Mouse (Mus musculus) stomach, postnatal 0 days (tissue): ENCODE results near the gene U2af1l4. TPM values are rescaled to one million over a fixed set of nuclear protein-coding genes. Genes with fewer than 3 reads are reported as not detected.

ENCODE experiments used
- ATAC-seq: fragments of 200-750 bp; cut with Nextera tagmentation; 2 replicates; pipeline ENCODE4 v1.8.0; 2017; ENCODE audit not compliant: low FRiP score, low TSS enrichment
- DNase-seq: peaks from one replicate; pipeline ENCODE4 v3.0.0-alpha.2; 2016; ENCODE audit warnings: low spot score
- H3K27ac ChIP-seq: fragments of 300-500 bp; sonication (generic); replicated peaks from 2 replicates; pipeline ENCODE4 v1.5.1; 2014; ENCODE audit warnings: mild to moderate bottlenecking, control low read depth
- H3K27me3 ChIP-seq: fragments of 300-500 bp; sonication (generic); 2 replicates; pipeline ENCODE4 v1.6.1; 2014; ENCODE audit warnings: low read length; ENCODE audit not compliant: control insufficient read depth, insufficient read depth
- H3K36me3 ChIP-seq: fragments of 300-500 bp; sonication (generic); 2 replicates; pipeline ENCODE4 v1.6.1; 2014; ENCODE audit warnings: low read length, mixed read lengths; ENCODE audit not compliant: control insufficient read depth, insufficient read depth
- H3K4me1 ChIP-seq: fragments of 300-500 bp; sonication (generic); replicated peaks from 2 replicates; pipeline ENCODE4 v1.6.1; 2014; ENCODE audit warnings: antibody characterized with exemption; ENCODE audit not compliant: control insufficient read depth, insufficient read depth
- H3K4me2 ChIP-seq: fragments of 300-500 bp; sonication (generic); replicated peaks from 2 replicates; pipeline ENCODE4 v1.6.1; 2014; ENCODE audit warnings: low read depth, mild to moderate bottlenecking, control low read depth, moderate library complexity
- H3K4me3 ChIP-seq: fragments of 300-500 bp; sonication (generic); 2 replicates; pipeline ENCODE4 v1.5.1; 2014; ENCODE audit warnings: low read depth, low read length, control low read depth
- H3K9ac ChIP-seq: fragments of 300-500 bp; sonication (generic); 2 replicates; pipeline ENCODE4 v1.6.1; 2014; ENCODE audit warnings: mild to moderate bottlenecking, low read length, control low read depth, mixed read lengths
- H3K9me3 ChIP-seq: fragments of 300-500 bp; sonication (generic); 2 replicates; pipeline ENCODE4 v1.6.1; 2016; ENCODE audit warnings: low read length; ENCODE audit not compliant: control insufficient read depth
- CTCF ChIP-seq: IDR thresholded peaks from 2 replicates; pipeline ENCODE4 v1.5.1; 2016; ENCODE audit warnings: antibody characterized with exemption, low read depth, mild to moderate bottlenecking, moderate library complexity
- EP300 ChIP-seq: optimal IDR thresholded peaks from 2 replicates; pipeline ENCODE3; 2016; ENCODE audit warnings: antibody characterized with exemption
- WGBS: fragments of 180-500 bp; shearing (Covaris S2); extraction: QIAGEN DNeasy Blood & Tissue Kit; methylation state at CpG from one replicate; pipeline ENCODE4 v1.1.7; 2014; 5-methylcytosine and 5-hydroxymethylcytosine counted together
- polyA plus RNA-seq: library from polyadenylated mRNA; unstranded; fragments of >200 nt; fragmentation: Nextera tagmentation; extraction: Ambion mirVana; gene quantifications from 2 replicates; pipeline ENCODE4 v1.2.1, GENCODE M21; 2015

U2af1l4 gene
- polyA plus RNA-seq, 1 experiment from 2014 or later = 63.9 TPM

DNA sequence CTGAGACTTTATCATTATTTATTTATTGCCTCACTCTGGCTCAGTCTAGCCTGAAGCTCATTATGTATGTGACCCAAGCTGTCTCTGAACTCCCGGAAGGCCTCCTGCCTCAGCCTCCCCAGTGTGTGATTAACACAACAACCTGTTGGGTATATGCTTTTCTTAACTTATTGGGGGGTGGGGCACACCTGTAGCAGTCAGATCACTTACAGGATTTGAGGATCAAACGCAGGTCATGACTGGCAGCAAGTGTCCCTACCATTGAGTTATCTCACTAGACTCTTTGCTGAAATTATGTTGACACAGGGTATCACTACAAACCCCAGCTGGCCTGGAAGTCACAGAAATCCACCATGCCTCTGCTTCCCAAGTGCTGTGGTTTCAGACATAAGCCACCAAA is 2.8 kb upstream of the U2af1l4 start:
- ATAC-seq (no peak), DNase-seq (no peak)
- 0 out of 2 replicates have a peak, but pooled peaks cover 3% of the 10 kb centered on the region for H3K4me1 ChIP-seq
- H3K27ac ChIP-seq = no peak overlapping the region
- WGBS = 66% methylated on average over 2 of the region's 2 CpGs
- no peaks in the 10 kb centered on the region for H3K27me3 ChIP-seq
- no peak overlapping the region for H3K4me2 ChIP-seq
- H3K36me3 ChIP-seq = peaks cover 10% of the 10 kb centered on the region; the same call in 1 of the 2 replicates
- H3K4me3 ChIP-seq = no peak overlapping the region
- no peak overlapping the region for H3K9ac ChIP-seq
- TF ChIP-seq EP300 (no peak), CTCF (no peak)
- no peaks in the 10 kb centered on the region for H3K9me3 ChIP-seq

DNA sequence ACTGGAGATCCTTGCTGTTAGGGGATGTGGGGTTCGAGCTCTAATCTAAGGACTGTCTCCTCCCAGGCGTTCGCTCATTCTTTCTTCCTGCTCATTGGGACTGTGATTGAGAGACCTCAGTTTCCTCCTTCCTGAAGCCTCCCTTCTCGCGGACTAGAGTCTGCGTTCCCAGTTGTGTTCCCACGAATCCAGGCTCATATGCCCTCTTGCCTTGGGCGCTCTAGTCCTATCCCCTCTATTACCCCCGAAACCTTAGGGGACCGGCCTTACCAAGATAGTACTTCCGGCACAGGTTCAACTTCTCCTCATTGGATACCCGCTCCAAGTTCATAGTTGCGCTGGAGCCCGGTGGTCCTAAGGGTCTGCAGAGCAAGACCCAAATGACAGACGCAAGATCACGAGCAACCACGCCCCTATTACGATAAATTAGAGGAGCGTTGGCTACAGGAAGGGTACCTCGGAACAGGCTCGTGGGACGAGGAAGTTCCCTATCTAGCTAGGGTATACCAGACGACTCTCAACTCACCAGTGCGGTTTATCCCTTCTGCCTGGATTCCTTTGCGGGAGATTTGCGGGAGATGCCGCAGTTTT is 480 bp upstream of the U2af1l4 start:
- DNase-seq = peak; percentile 34

DNA sequence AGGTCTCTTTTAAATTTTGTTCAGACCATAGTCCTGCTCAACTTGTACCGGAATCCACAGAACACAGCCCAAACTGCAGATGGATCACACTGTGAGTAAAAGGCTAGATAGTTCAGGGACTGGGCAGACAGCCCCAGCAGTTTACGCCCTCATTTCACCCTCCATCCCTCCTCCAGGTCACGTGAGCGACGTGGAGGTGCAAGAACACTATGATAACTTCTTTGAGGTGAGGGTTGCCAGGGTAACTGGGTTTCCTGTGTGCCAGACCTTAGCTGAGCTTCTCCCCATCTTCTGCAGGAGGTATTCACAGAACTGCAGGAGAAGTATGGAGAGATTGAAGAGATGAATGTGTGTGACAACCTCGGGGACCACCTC is 792 bp downstream of the U2af1l4 start:
- ATAC-seq = no peak
- Histone ChIP-seq H3K27me3 (no peaks in the 10 kb centered on the region), H3K4me2 (peak overlapping the region; percentile 56), H3K4me1 (0 out of 2 replicates have a peak, but pooled peaks cover 3% of the 10 kb centered on the region), H3K9ac (peak overlapping the region; percentile 64; the same call in 1 of the 2 replicates), H3K27ac (peak overlapping the region; percentile 91), H3K9me3 (no peaks in the 10 kb centered on the region), H3K36me3 (peaks cover 19% of the 10 kb centered on the region), H3K4me3 (peak overlapping the region; percentile 58)
- DNase-seq = no peak
- no peak for TF ChIP-seq EP300
- TF ChIP-seq CTCF = no peak
- 14% methylated on average over 6 of the region's 6 CpGs for WGBS

More for the DNA sequence above, 480 bp upstream of the U2af1l4 start:
- Histone ChIP-seq H3K27ac (peak overlapping the region; percentile 86), H3K4me2 (peak overlapping the region; percentile 78), H3K4me1 (0 out of 2 replicates have a peak, but pooled peaks cover 3% of the 10 kb centered on the region), H3K36me3 (peaks cover 10% of the 10 kb centered on the region), H3K9ac (peak overlapping the region; percentile 66), H3K9me3 (no peaks in the 10 kb centered on the region), H3K4me3 (peak overlapping the region; percentile 58), H3K27me3 (no peaks in the 10 kb centered on the region)
- no peak for ATAC-seq
- 1% methylated on average over 27 of the region's 27 CpGs for WGBS
- TF ChIP-seq EP300 (no peak), CTCF (no peak)

DNA sequence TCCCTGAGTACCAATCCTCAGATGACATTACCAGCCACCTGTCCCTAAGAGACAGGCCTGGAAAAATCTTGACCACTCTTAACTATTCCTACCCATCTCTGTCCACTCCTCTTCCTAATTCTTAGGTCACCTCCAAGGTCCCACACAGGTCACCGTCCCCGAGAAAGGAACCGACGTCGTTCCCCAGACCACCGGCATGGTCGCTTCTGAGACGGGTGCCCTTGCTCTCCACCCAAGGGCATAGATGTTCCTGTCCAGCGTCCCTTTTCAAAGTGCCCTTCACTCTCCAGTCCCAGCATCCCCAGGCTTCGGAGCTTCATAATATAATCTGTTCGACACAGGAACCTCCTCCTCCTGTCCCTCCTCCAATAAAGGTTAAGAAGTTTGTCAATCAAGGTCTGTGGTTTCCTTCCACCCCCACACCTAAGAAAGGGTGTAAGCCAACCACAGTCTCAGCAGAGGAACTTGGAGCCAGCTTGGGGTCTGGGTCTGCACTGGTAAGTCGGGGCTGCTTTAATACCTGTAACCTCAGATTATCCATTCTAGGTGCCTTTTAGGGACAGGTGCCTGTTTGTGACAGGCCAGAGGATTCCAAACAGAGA is 2.0 kb downstream of the U2af1l4 start, which contains the start of gene Igflr1:
Igflr1 (plus strand) TSS at position 458 of the 602 bp plus-strand sequence.
- ATAC-seq (no peak), DNase-seq (no peak)
- Histone ChIP-seq H3K27me3 (no peaks in the 10 kb centered on the region), H3K27ac (no peak within 1 kb of the TSS), H3K9me3 (no peaks in the 10 kb centered on the region), H3K4me2 (no peak within 1 kb of the TSS), H3K4me1 (0 out of 2 replicates have a peak, but pooled peaks cover 3% of the 10 kb centered on the region), H3K4me3 (no peak within 1 kb of the TSS), H3K9ac (no peak within 1 kb of the TSS), H3K36me3 (peaks cover 22% of the 10 kb centered on the region)
- TF ChIP-seq EP300 (no peak), CTCF (no peak)
- 91% methylated on average over 12 of the region's 12 CpGs for whole genome bisulfite sequencing

DNA sequence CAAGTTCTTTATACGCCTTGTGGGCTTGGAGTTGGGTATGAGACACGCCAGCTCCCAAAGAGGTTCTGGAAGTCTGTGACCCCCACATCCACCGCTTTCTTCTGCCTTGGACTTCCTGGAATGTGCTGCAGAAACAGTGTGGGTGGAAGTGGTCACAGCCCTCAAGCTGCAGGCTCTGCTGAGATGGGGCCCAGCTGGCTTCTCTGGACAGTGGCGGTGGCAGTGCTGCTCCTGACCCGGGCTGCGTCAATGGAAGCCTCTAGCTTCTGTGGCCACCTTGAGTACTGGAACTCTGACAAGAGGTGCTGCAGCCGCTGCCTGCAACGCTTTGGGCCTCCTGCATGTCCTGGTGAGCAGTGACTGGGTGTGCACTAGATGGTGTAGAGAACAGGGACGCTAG is 2.9 kb downstream of the U2af1l4 start:
- no peaks in the 10 kb centered on the region for H3K9me3 ChIP-seq
- no peak overlapping the region for H3K4me3 ChIP-seq
- DNase-seq (no peak), ATAC-seq (no peak)
- H3K27me3 ChIP-seq = no peaks in the 10 kb centered on the region
- 0 out of 2 replicates have a peak, but pooled peaks cover 3% of the 10 kb centered on the region for H3K4me1 ChIP-seq
- no peak overlapping the region for H3K9ac ChIP-seq
- peaks cover 32% of the 10 kb centered on the region for H3K36me3 ChIP-seq
- H3K27ac ChIP-seq = no peak overlapping the region
- no peak overlapping the region for H3K4me2 ChIP-seq
- 81% methylated on average over 9 of the region's 9 CpGs for WGBS
- TF ChIP-seq CTCF = no peak
- no peak for TF ChIP-seq EP300

DNA sequence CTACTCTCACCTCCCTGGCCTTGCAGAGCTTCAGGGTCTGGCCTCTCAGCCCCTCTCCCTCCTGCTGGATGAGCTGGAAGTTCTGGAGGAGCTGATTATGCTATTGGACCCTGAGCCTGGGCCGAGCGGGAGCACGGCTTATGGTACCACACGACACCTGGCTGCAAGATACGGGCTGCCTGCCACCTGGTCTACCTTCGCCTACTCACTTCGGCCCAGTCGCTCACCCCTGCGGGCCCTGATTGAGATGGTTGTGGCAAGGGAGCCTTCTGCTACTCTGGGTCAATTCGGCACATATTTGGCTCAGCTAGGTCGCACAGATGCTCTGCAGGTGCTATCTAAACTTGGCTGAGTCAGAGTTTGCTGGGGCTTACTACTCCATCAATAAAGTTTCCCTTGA is 4.5 kb downstream of the U2af1l4 start:
- Histone ChIP-seq H3K4me2 (no peak overlapping the region), H3K9me3 (no peaks in the 10 kb centered on the region), H3K4me3 (no peak overlapping the region), H3K9ac (no peak overlapping the region), H3K27me3 (no peaks in the 10 kb centered on the region), H3K27ac (no peak overlapping the region), H3K36me3 (peaks cover 39% of the 10 kb centered on the region), H3K4me1 (0 out of 2 replicates have a peak, but pooled peaks cover 3% of the 10 kb centered on the region)
- TF ChIP-seq EP300 (no peak), CTCF (no peak)
- ATAC-seq = no peak
- 89% methylated on average over 11 of the region's 11 CpGs for WGBS
- DNase-seq = no peak
